ENCODE assay signal across 9 mouse cellular contexts in the genomic region with DNA sequence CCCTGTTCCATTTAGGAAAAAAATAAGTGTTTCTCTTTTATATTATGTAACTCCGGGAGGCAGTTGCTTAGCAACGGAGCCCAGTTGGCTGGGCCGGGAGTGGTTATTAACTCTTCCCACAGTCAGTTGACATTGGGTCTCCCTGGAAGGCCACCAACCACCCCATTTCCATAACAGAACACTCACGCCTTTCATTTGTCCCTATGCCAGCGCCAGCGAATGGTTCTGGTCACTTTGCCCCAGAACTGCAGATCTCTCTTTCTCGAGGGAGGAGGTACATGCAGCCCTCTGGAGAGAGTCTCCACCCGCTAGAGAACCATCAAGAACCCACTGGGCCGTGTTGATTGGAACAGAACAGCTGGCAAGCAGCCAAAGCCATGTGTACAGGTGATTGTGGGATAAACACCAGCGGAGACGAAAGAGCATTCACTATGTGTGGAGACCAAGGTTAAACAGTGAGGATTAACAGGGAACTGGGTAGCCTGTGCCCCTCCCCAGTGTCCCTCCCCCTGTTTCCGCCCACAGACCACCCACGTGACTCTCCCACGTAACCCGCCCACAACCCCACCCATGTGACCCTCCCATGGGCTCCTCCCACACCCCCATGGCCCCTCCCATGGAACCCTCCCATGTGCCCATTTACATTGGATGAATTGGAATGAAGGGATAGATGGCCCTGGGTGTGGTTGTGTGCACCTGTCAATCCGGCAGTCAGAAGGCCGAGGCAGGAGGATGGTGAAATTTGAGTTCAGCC. TPM values are rescaled to one million over a fixed set of nuclear protein-coding genes. Genes with fewer than 3 reads are reported as not detected.
DNase-seq lines count a peak whose midpoint lies in the region; ATAC-seq and TF ChIP-seq lines count a peak whose summit lies in the region.
"Had no signal": no experiment of that assay in that cellular context is flagged by ENCODE, and none has a peak within 500 bp of the region (broad histone marks: within the 10 kb centered on the region; RNA-seq: fewer than 3 reads in every experiment).

No protein-coding gene starts in this region.

- no peaks in the 10 kb centered on the region for H3K36me3 ChIP-seq in E14TG2a.4 (ENCODE audit: insufficient read depth, low read length)
- H3K36me3 ChIP-seq in neural tube, embryonic 13.5 days = no peaks in the 10 kb centered on the region
- no peaks in the 10 kb centered on the region for H3K36me3 ChIP-seq in heart, adult 2 months (ENCODE audit: control insufficient read depth, insufficient read depth, low read length)

- peak overlapping the region; percentile 77 for H3K27ac ChIP-seq in neural tube, embryonic 13.5 days (replicated peaks)
- no peak overlapping the region for H3K27ac ChIP-seq in heart, adult 2 months

- peak; percentile 74 to 85 for DNase-seq in frontal cortex, postnatal 36 days (ENCODE audit: low spot score in 2 of 2)
- DNase-seq in left cerebral cortex, adult 18-20 months (ENCODE audit: low spot score in 2 of 2) = peak; percentile 66 to 77
- no peak for DNase-seq in thymus, postnatal 0 days (ENCODE audit: low spot score)
- DNase-seq in adrenal gland, adult 18-20 months (ENCODE audit: low spot score in 2 of 2) = no peak
- DNase-seq in heart, adult 2 months = no peak

- TF ChIP-seq CTCF in E14TG2a.4 (conservative IDR thresholded peaks at IDR 0.05; ENCODE audit: low read length) = no peak
- TF ChIP-seq CTCF in heart, adult 2 months (IDR thresholded peaks at IDR 0.05) = no peak

- no peak overlapping the region for H3K9ac ChIP-seq in neural tube, embryonic 13.5 days
- no peak overlapping the region for H3K9ac ChIP-seq in heart, adult 2 months (ENCODE audit: low read depth, low read length)

- H3K9me3 ChIP-seq in E14TG2a.4 (ENCODE audit: low read length) = no peaks in the 10 kb centered on the region
- H3K9me3 ChIP-seq in neural tube, embryonic 13.5 days = no peaks in the 10 kb centered on the region

- WGBS in neural tube, embryonic 13.5 days = 36% methylated on average over 17 of the region's 17 CpGs
- WGBS in heart, adult 2 months = 56% methylated on average over 17 of the region's 17 CpGs

- 0 out of 2 replicates have a peak, but pooled peaks have one; percentile 12 for ATAC-seq in cerebellum, adult (ENCODE audit: insufficient number of reproducible peaks, low FRiP score, low TSS enrichment)
- peak; percentile 61 for ATAC-seq in neural tube, embryonic 13.5 days (ENCODE audit: low read depth)
- ATAC-seq: Patski had no signal

- H3K4me1 ChIP-seq in E14TG2a.4 (replicated peaks; ENCODE audit: low read depth, low read length) = peaks cover 43% of the 10 kb centered on the region
- H3K4me1 ChIP-seq in neural tube, embryonic 13.5 days (replicated peaks) = peaks cover 67% of the 10 kb centered on the region
- H3K4me1 ChIP-seq in heart, adult 2 months (ENCODE audit: control insufficient read depth, insufficient read depth, low read length) = no peaks in the 10 kb centered on the region

- no peaks in the 10 kb centered on the region for H3K79me2 ChIP-seq in heart, adult 2 months (replicated peaks; ENCODE audit: control insufficient read depth, insufficient read depth, low read length)

- intact Hi-C loops in heart, adult 2 months (cut with DNase I) = no loop called here

- no peak for TF ChIP-seq POLR2A in heart, adult 2 months (IDR thresholded peaks at IDR 0.05; ENCODE audit: insufficient read depth, low read depth, low read length)

- no peak for TF ChIP-seq EP300 in heart, adult 2 months (IDR thresholded peaks at IDR 0.05; ENCODE audit: insufficient read depth, low read depth, low read length)

- peak overlapping the region; percentile 22 for H3K4me2 ChIP-seq in neural tube, embryonic 13.5 days

- H3K4me3 ChIP-seq in E14TG2a.4 (replicated peaks; ENCODE audit: low read length) = peak overlapping the region; percentile 56
- H3K4me3 ChIP-seq in neural tube, embryonic 13.5 days = no peak overlapping the region
- no peak overlapping the region for H3K4me3 ChIP-seq in heart, adult 2 months

- peaks cover 16% of the 10 kb centered on the region for H3K27me3 ChIP-seq in E14TG2a.4 (ENCODE audit: insufficient read depth, low read length)
- no peaks in the 10 kb centered on the region for H3K27me3 ChIP-seq in neural tube, embryonic 13.5 days
- no peaks in the 10 kb centered on the region for H3K27me3 ChIP-seq in heart, adult 2 months (ENCODE audit: control insufficient read depth, insufficient read depth, low read length)

RNA-seq across cellular contexts. Expression of a gene that starts 24.8 kb away (rescaled TPM):
- total RNA-seq in left cerebral cortex, adult 18-20 months (2021) = 100 to 1,000 TPM; 141 to 148 TPM
- 21.8 and 24.8 TPM in 2 replicates for polyA plus RNA-seq in neural tube, embryonic 13.5 days (2015; fragmentation: Nextera tagmentation; extraction: Ambion mirVana)
- 0.23 and 0.25 TPM in 2 replicates for polyA plus RNA-seq in thymus, postnatal 0 days (2015; fragmentation: Nextera tagmentation; extraction: Ambion mirVana)
- total RNA-seq in adrenal gland, adult 18-20 months (2021) = 1 to 10 TPM; 4.3 to 5.3 TPM
- total RNA-seq in heart, adult 2 months (2021) = under 1 TPM; 0.08 to 0.09 TPM
- polyA plus RNA-seq in heart, adult 2 months (2012; rRNA removed) = 0.15 and 0.25 TPM in 2 replicates

Comparison
In these comparisons a context has a peak if more than half of its experiments do, and no peak if none do; other contexts are left out.
1. DNase-seq: peak in frontal cortex, postnatal 36 days (2 of 2) and left cerebral cortex, adult 18-20 months (2 of 2); none in thymus, postnatal 0 days (single experiment), adrenal gland, adult 18-20 months (0 of 2) and heart, adult 2 months (0 of 2).
2. RNA of a gene that starts 24.8 kb away (total RNA-seq): 141 to 148 TPM in left cerebral cortex, adult 18-20 months; 4.3 to 5.3 TPM in adrenal gland, adult 18-20 months and 0.08 to 0.09 TPM in heart, adult 2 months; every median in the first group is over 10 times any median in the second.